Mouse (Mus musculus): ENCODE data around the gene 2310034G01Rik.
A peak's percentile ranks its signal among the peaks of the same experiment; 100 is the strongest.

The 2310034G01Rik gene

DNA sequence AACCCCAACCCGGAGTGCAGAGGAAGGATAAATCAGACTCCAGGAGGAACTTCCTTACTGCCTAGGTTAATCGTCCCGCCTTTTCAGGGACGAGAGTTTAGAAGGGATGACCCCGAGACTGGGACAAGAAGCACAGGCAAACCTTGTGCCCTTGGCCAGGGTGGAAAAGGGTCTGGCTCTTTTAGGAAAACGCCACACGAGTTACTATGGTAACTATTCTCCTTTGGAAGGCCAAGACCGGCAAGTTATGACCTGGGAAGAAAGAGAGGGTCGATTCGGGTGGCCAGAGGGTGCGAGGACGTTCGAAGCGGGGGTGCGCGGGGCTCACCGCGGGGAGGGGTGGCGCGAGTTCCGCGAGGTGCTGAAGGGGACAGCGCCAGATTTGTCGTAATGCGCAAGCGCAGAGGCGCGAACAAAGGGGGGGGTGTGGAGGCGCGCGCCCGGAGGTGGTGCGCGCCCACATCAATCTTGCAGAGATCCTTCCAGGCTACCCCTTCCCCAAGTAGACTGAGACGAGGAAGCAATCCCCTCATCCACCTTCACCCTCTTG, 23.3 kb downstream of the 2310034G01Rik start, which contains the start of gene Psd:
TSS of gene Psd (minus strand) at position 401 of the 550 bp plus-strand sequence.
- no peaks in the 10 kb centered on the region for H3K27me3 ChIP-seq (ENCODE audit: control insufficient read depth, insufficient read depth, low read length, poor library complexity, severe bottlenecking)
- no peaks in the 10 kb centered on the region; the same call in 1 of the 2 replicates for H3K36me3 ChIP-seq (ENCODE audit: control insufficient read depth, insufficient read depth, low read length, poor library complexity, severe bottlenecking)
- peak; percentile 70 for DNase-seq (ENCODE audit: low read depth, low spot score)

DNA sequence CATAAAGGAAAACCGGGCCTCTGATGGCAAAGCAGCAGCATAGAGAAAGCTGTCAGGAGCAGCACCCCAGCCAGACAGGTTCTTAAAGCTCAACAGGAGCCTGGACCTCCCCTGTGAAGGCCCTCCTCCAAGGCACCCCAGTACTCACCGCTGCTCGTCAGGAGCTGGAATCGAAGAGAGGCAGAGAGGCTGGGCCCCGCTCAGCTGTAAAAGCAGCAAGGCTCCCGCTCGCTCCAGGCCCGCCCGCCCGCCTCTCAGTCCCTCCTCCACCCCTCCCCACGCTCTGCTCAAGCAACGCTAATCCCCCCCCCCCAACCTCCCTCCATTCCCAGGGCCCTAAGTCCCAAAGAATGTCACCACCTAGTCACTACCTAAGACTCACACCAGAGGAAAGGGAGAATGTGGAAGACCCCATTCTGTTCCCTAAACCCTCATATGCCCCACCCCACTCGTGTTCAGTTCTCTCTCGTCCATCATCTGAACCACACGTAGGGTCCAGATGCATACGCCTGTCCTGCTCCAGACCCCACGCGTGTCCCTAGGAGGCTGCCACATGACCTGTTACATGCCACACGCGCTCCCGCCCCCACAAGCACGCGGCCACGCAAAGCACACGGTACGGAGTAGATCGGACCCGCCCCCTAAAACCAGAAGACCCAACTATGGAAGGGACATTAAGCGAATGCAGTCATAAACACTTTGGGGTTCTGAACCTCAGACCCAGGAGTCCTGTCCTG, 23.9 kb downstream of the 2310034G01Rik start:
- H3K27me3 ChIP-seq (ENCODE audit: control insufficient read depth, insufficient read depth, low read length, poor library complexity, severe bottlenecking): no peaks in the 10 kb centered on the region
- H3K36me3 ChIP-seq (ENCODE audit: control insufficient read depth, insufficient read depth, low read length, poor library complexity, severe bottlenecking): no peaks in the 10 kb centered on the region
- no peak for DNase-seq (ENCODE audit: low read depth, low spot score)

DNA sequence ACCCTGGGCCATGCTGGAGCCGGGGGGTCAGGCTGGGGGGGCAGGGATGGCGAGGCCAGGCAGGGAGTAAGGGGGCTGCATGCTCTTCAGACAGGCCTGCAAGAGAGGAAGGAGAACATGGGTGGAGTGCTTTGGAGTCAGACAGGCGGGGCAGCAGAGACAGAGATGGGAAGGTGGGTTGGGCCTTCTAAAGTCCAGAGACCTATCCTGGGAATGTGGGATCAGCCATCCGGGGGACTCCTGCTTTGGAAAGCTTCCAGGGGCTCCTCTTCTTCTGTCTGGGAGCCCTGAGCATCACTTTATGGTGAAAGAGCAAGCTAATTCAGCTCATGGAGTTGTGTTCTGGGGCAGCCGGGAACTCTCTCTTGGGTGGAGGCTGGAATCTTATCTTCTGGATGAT, 25.2 kb downstream of the 2310034G01Rik start:
- Histone ChIP-seq H3K27me3 (ENCODE audit: control insufficient read depth, insufficient read depth, low read length, poor library complexity, severe bottlenecking) (no peaks in the 10 kb centered on the region), H3K36me3 (ENCODE audit: control insufficient read depth, insufficient read depth, low read length, poor library complexity, severe bottlenecking) (no peaks in the 10 kb centered on the region)
- DNase-seq (ENCODE audit: low read depth, low spot score): no peak

DNA sequence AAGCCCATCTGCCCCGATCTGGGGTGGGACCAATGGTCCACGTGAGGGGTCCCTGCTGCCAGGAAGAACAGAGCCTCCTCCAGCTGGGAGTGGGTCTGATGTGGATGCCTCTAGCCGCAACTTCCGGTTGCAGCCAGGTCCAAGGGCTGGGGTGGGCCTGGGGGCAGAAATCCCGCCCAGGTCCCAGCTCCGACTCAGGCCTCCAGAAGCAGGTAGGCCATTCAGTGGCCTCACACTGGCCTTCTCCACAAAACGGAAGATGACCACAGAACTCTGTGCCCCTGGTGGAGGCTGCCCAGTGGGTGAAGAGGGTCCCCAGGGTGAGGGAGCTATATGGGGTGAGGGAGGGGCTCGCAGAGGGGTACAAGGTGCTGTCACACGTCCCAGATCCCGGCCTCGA, 25.7 kb downstream of the 2310034G01Rik start:
- DNase-seq (ENCODE audit: low read depth, low spot score): no peak
- H3K27me3 ChIP-seq (ENCODE audit: control insufficient read depth, insufficient read depth, low read length, poor library complexity, severe bottlenecking): no peaks in the 10 kb centered on the region

DNA sequence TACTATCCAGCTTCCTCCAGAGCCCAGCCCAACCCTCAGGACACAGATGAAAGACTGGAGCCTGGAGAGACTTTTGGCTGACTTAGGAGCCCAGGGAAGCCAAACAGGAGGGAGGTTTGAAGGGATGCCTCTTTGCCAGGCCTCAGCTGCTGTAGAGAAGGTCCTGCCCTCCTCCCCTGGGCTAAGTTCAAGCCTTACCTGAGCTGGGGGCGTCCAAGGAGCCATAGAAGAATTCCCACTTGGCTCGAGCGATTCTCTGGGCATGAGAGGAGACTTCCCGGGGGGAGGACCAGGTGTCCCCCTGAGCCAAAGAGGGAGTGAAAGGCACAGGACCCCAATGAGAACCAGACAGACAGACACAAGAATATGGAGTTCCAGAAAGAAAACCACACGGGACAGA, 26.4 kb downstream of the 2310034G01Rik start:
- H3K36me3 ChIP-seq (ENCODE audit: control insufficient read depth, insufficient read depth, low read length, poor library complexity, severe bottlenecking): no peaks in the 10 kb centered on the region
- DNase-seq (ENCODE audit: low read depth, low spot score): no peak
- no peaks in the 10 kb centered on the region for H3K27me3 ChIP-seq (ENCODE audit: control insufficient read depth, insufficient read depth, low read length, poor library complexity, severe bottlenecking)

More for the DNA sequence above, 25.7 kb downstream of the 2310034G01Rik start:
- H3K36me3 ChIP-seq (ENCODE audit: control insufficient read depth, insufficient read depth, low read length, poor library complexity, severe bottlenecking): no peaks in the 10 kb centered on the region

DNA sequence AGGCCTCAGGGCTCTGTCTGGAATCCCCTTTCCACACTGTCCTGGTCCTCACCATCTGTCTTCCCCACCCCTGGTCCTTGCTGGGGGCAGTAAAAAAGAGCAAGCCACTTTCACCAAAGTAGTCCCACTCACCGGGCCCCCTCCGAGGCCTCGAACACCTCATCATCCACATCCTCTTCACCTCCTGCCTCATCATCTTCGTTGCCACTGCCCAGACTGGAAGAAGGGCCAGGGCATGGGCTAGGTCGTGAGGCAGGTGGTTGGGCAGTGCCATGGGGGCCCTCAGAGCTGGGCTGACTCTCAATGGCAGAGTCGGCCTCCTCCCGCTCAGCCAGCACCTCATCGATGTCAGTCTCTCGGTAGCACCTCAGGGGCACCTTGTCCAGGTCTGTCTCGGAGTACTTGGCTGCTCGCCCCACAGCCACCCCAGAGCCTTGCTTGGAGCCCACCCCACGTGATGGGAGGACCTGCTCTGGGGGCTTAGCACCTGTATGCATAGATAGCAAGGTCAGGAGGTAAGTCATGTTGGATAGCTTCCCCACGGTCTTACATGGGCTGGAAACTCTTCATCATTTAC, 27.0 kb downstream of the 2310034G01Rik start:
- no peaks in the 10 kb centered on the region for H3K27me3 ChIP-seq (ENCODE audit: control insufficient read depth, insufficient read depth, low read length, poor library complexity, severe bottlenecking)
- no peaks in the 10 kb centered on the region for H3K36me3 ChIP-seq (ENCODE audit: control insufficient read depth, insufficient read depth, low read length, poor library complexity, severe bottlenecking)
- no peak for DNase-seq (ENCODE audit: low read depth, low spot score)

DNA sequence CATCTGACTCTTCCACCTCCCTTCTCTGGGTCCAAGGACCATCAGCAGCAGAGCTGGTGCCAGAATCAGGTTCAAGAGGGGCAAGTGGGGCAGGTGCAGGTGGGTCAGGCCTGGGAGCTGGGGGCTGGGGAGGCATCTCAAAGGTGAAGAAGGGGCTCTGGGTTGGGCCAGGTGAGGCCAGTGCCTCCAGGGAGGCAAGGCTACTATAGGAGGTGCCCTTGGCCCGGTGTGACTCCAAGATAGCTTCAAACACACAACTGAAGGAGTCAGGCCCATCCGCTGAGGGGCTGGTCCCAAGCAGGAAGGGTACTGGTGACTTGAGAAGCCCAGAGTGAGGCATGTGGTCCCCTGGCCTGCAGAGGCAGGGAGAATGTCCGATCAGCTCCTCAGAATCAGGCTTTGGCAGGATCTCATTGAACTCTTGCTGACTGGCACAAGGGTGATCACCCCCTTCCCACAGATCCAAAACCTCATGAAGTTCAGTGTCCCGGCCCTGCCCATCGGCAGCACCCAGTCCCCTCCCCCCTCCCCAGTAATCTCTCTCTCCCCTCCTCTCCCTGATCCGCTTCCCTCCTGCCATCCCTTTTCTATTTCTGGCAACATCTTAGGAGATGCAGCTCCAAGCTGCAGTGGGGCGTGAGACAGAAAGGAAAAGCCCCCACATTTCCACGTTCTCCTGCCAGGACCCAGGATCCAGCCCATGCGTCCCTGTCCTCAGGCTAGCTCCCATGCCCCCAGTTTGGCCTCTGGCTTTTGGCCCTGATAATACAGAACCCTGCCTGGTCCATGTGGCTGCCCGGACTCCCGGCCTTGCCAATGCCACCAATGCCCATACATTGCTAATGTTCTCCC, 27.7 kb downstream of the 2310034G01Rik start:
- H3K27me3 ChIP-seq (ENCODE audit: control insufficient read depth, insufficient read depth, low read length, poor library complexity, severe bottlenecking): no peaks in the 10 kb centered on the region
- no peak for DNase-seq (ENCODE audit: low read depth, low spot score)
- no peaks in the 10 kb centered on the region for H3K36me3 ChIP-seq (ENCODE audit: control insufficient read depth, insufficient read depth, low read length, poor library complexity, severe bottlenecking)

DNA sequence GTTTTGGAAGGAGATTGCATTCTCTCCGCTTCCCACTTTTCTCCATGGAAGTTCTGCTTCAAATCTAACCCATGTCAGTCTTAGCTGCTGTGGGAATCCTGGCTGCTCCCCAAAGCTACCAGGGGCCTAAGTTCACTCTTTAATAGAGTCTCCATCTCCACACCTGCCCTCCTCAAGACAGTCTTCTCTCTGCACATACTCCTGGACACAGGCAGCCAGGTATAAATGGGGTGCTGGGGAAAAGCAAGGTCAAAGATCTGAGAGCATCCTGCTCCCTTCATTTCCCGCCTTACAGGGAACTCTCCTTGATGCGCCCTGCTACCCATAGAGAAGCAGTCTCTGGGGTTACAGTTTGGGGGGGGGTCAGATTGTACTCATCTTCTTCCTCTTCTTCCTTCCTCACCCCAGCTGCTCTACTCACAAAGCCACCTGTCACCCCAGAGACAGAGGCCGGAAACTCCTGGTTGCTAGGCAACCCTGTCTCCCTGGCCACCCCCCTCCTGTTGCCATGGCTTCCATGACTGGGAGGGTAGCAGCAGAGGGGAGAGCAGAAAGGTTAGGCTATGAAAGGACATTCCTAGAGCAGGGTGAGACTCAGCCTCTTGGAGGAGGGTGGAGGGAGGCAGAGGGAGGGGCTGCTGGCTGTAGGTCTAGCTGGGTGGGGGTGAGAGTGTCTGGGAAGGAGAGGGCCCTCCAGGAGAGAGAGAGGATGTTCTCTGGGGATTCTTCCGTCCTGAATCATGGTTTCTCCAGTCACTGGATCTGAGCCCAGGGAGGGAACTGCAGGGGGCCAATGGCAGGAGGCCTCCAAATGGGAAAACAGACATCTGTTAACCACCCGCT, 28.8 kb downstream of the 2310034G01Rik start:
- peak; percentile 74 for DNase-seq (ENCODE audit: low read depth, low spot score)
- no peaks in the 10 kb centered on the region for H3K27me3 ChIP-seq (ENCODE audit: control insufficient read depth, insufficient read depth, low read length, poor library complexity, severe bottlenecking)
- no peaks in the 10 kb centered on the region for H3K36me3 ChIP-seq (ENCODE audit: control insufficient read depth, insufficient read depth, low read length, poor library complexity, severe bottlenecking)

DNA sequence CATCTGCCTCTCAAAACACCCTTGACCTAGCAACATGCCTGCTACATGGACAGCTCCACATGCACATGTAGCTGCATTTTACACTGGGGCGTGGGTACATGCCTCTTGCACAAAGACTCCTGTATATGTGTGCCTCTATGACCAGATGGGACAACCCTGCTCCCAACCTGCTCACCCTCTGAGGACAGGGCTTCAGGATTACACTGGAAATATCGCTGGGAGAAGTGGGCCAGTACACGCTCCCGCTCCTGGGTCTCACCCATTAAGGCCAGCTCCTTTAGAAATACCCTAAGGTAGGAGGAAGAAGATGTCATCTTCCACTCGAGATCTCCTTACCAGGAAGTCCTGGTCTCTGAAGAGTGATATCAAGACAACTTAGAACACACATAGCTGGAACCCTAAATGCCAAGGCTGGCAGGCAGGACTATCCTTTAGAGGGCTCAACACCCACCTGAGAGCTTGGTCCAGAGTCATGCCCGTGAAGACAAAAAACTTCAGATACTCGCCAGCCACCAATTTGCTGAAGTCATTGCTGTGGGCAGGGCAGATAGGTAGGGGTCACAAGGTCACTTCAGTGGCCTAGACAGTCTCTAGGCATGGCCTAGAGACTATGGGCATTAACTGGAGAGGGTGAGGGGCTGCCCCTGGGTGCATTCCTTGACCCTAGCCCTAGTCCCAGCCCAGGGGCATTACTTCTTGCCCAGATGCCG, 29.9 kb downstream of the 2310034G01Rik start:
- Histone ChIP-seq H3K36me3 (ENCODE audit: control insufficient read depth, insufficient read depth, low read length, poor library complexity, severe bottlenecking) (no peaks in the 10 kb centered on the region), H3K27me3 (ENCODE audit: control insufficient read depth, insufficient read depth, low read length, poor library complexity, severe bottlenecking) (no peaks in the 10 kb centered on the region)
- DNase-seq (ENCODE audit: low read depth, low spot score): no peak

DNA sequence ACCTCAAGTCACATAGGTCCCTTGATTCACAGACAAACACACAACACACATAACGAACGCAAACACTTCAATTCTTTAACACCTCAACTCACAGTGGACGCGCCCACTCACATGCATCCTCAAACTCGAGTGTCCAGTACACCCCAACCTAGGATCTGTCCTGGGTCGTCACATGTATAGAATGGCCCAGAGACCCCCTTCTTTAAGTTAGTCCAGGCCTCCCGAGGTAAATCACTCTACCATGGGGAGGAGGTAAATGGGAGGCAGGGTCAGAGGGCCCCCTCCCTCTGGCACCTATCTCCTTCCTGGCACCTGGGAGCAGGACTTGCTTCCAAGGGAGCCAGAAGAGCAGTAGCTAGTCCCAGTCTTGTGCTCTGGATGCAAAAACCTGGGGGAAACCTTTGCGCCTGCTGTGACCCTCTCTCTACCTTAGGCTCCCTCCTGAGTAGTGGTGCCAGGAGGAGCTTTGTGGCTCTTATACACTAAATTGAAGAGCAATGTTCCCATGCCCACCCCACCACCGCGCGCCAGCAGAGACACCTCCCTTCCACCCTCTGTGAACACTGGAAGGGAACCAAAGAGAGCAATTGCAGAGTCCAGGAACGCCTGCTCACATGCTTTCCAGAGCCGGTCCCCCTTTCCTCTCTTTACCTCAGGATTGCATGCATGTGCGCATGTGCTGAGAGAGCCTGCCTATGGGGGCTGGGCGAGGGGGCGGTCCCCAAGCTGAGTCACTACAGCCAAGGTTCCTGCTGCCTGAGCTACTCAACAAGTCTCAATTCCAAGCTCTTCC, 31.3 kb downstream of the 2310034G01Rik start:
- DNase-seq (ENCODE audit: low read depth, low spot score): no peak
- Histone ChIP-seq H3K36me3 (ENCODE audit: control insufficient read depth, insufficient read depth, low read length, poor library complexity, severe bottlenecking) (no peaks in the 10 kb centered on the region), H3K27me3 (ENCODE audit: control insufficient read depth, insufficient read depth, low read length, poor library complexity, severe bottlenecking) (no peaks in the 10 kb centered on the region)

DNA sequence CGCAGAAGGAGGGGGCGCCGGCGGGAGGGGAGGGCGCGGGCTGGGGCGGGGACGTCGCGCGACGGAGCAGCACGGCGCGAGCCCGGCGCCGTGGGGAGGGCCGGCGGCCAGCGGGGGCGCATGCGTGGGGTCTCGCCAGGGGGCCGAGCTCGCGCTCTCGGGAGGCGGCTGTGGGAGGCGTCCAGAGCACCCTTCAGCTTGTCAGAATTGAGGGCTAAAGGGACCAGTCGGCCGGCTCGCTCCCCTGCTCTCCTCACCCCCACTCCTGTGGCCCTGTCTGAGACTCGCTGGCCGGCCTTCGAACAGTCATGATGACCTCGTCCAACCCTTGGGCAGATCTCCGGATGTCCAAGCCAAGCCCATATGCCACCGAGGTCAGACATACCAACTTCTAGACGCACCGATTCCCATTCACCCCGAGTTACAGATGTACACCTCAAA, 32.1 kb downstream of the 2310034G01Rik start:
- Histone ChIP-seq H3K36me3 (ENCODE audit: control insufficient read depth, insufficient read depth, low read length, poor library complexity, severe bottlenecking) (no peaks in the 10 kb centered on the region), H3K27me3 (ENCODE audit: control insufficient read depth, insufficient read depth, low read length, poor library complexity, severe bottlenecking) (no peaks in the 10 kb centered on the region)
- DNase-seq (ENCODE audit: low read depth, low spot score): peak; percentile 18

DNA sequence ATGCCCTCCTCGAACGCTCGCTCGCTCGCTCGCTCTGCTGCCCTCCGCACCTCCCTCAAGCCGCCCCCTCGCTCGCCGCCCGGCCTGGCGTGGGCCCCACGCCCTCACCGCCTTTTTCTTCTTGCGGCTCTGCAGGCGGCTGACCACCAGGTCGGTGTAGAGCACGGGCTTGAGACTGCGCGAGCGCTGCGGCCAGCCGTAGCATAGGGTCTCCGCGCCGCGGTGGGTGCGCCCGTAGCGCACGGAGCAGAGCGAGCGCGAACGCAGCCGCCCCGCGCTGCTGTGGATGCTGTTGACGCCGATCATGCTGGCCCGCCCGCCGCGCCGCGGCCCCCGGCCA, 32.6 kb downstream of the 2310034G01Rik start:
- Histone ChIP-seq H3K36me3 (ENCODE audit: control insufficient read depth, insufficient read depth, low read length, poor library complexity, severe bottlenecking) (peaks cover 3% of the 10 kb centered on the region), H3K27me3 (ENCODE audit: control insufficient read depth, insufficient read depth, low read length, poor library complexity, severe bottlenecking) (no peaks in the 10 kb centered on the region)
- DNase-seq (ENCODE audit: low read depth, low spot score): no peak

DNA sequence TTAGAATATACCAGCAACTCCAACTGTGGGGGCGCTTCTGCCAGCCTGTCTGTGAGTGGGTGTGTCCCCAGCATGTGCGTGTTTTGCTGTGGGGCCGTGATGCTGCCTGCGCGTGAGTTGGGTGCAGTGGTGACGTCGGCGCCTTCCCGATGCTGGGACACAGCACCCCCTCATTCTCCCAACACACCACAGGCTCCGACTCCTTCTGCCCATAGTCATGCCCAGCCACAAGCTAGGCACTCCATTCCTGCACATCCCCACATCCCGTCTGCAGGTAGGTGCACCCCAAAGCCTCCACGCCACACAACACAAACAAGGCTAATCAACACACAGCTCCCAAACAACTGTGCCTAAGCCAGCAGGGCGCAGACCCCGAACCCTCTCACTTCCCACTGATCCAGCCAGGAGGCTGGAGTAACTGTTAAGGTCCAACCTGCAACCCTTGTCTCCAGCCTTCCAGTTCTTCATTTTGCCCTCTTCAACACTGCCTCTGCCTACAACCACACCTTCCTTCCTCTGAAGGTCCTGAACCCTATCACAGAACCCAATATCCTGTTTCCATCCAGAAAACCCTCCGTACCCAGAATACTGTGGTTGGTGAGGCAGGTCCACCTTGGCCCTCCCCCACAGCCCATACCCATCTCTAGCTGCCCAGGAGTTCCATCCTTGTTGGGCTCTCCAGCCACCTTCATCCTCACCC, 33.1 kb downstream of the 2310034G01Rik start:
- no peaks in the 10 kb centered on the region for H3K27me3 ChIP-seq (ENCODE audit: control insufficient read depth, insufficient read depth, low read length, poor library complexity, severe bottlenecking)
- H3K36me3 ChIP-seq (ENCODE audit: control insufficient read depth, insufficient read depth, low read length, poor library complexity, severe bottlenecking): peaks cover 5% of the 10 kb centered on the region
- peak; percentile 39 for DNase-seq (ENCODE audit: low read depth, low spot score)
